Mouse (Mus musculus): ENCODE measurements around the gene Gm10271. TPM values are rescaled to one million over a fixed set of nuclear protein-coding genes. Genes with fewer than 3 reads are reported as not detected.

The Gm10271 gene
- polyA plus RNA-seq, 1 experiment from 2014 or later, result not detected

GRCm38 (mm10) chr10:117004695-117005094 lies 32.3 kb upstream of the Gm10271 start:
- ATAC-seq (ENCODE audit: insufficient number of reproducible peaks, insufficient read depth, low FRiP score, low read depth), result no peak
- 87% methylated on average over 5 of the region's 5 CpGs for WGBS
- Histone ChIP-seq H3K36me3 (ENCODE audit: control insufficient read depth, insufficient read depth, low read length) (no peaks in the 10 kb centered on the region), H3K9me3 (ENCODE audit: control insufficient read depth, low read depth, low read length) (no peaks in the 10 kb centered on the region), H3K27me3 (ENCODE audit: control insufficient read depth, insufficient read depth, low read length) (no peaks in the 10 kb centered on the region), H3K9ac (replicated peaks; ENCODE audit: low read depth, low read length) (no peak overlapping the region), H3K27ac (ENCODE audit: low read length) (no peak overlapping the region), H3K4me2 (replicated peaks; ENCODE audit: low read depth, low read length) (no peak overlapping the region), H3K4me1 (ENCODE audit: control insufficient read depth, insufficient read depth, low read length) (no peaks in the 10 kb centered on the region), H3K4me3 (ENCODE audit: low read depth, low read length) (no peak overlapping the region)

GRCm38 (mm10) chr10:117000975-117001374 lies 28.6 kb upstream of the Gm10271 start:
- H3K9me3 ChIP-seq (ENCODE audit: control insufficient read depth, low read depth, low read length), result no peaks in the 10 kb centered on the region
- H3K36me3 ChIP-seq (ENCODE audit: control insufficient read depth, insufficient read depth, low read length), result no peaks in the 10 kb centered on the region
- H3K9ac ChIP-seq (replicated peaks; ENCODE audit: low read depth, low read length), result no peak overlapping the region
- ATAC-seq (ENCODE audit: insufficient number of reproducible peaks, insufficient read depth, low FRiP score, low read depth), result no peak
- H3K4me3 ChIP-seq (ENCODE audit: low read depth, low read length), result no peak overlapping the region
- 64% methylated on average over 12 of the region's 12 CpGs for WGBS
- H3K4me2 ChIP-seq (replicated peaks; ENCODE audit: low read depth, low read length), result no peak overlapping the region
- H3K27ac ChIP-seq (ENCODE audit: low read length), result no peak overlapping the region
- no peaks in the 10 kb centered on the region for H3K4me1 ChIP-seq (ENCODE audit: control insufficient read depth, insufficient read depth, low read length)
- no peaks in the 10 kb centered on the region for H3K27me3 ChIP-seq (ENCODE audit: control insufficient read depth, insufficient read depth, low read length)

- Histone ChIP-seq H3K4me3 (ENCODE audit: low read depth, low read length) (no peak overlapping the region), H3K4me2 (replicated peaks; ENCODE audit: low read depth, low read length) (no peak overlapping the region), H3K27me3 (ENCODE audit: control insufficient read depth, insufficient read depth, low read length) (no peaks in the 10 kb centered on the region), H3K4me1 (ENCODE audit: control insufficient read depth, insufficient read depth, low read length) (no peaks in the 10 kb centered on the region), H3K9ac (replicated peaks; ENCODE audit: low read depth, low read length) (no peak overlapping the region), H3K36me3 (ENCODE audit: control insufficient read depth, insufficient read depth, low read length) (no peaks in the 10 kb centered on the region), H3K27ac (ENCODE audit: low read length) (no peak overlapping the region), H3K9me3 (ENCODE audit: control insufficient read depth, low read depth, low read length) (no peaks in the 10 kb centered on the region)
- no peak for ATAC-seq (ENCODE audit: insufficient number of reproducible peaks, insufficient read depth, low FRiP score, low read depth)
- WGBS, result 74% methylated on average over 17 of the region's 17 CpGs
These were observed 26.5 kb upstream of the Gm10271 start for GRCm38 (mm10) chr10:116998716-116999455.

- no peaks in the 10 kb centered on the region for H3K36me3 ChIP-seq (ENCODE audit: control insufficient read depth, insufficient read depth, low read length)
- no peaks in the 10 kb centered on the region for H3K9me3 ChIP-seq (ENCODE audit: control insufficient read depth, low read depth, low read length)
- no peak overlapping the region for H3K4me3 ChIP-seq (ENCODE audit: low read depth, low read length)
- H3K4me1 ChIP-seq (ENCODE audit: control insufficient read depth, insufficient read depth, low read length), result no peaks in the 10 kb centered on the region
- no peak overlapping the region for H3K4me2 ChIP-seq (replicated peaks; ENCODE audit: low read depth, low read length)
- ATAC-seq (ENCODE audit: insufficient number of reproducible peaks, insufficient read depth, low FRiP score, low read depth), result peak; percentile 74
- WGBS, result 64% methylated on average over 6 of the region's 6 CpGs
- no peak overlapping the region for H3K9ac ChIP-seq (replicated peaks; ENCODE audit: low read depth, low read length)
- H3K27me3 ChIP-seq (ENCODE audit: control insufficient read depth, insufficient read depth, low read length), result no peaks in the 10 kb centered on the region
- H3K27ac ChIP-seq (ENCODE audit: low read length), result no peak overlapping the region
These were observed 23.8 kb upstream of the Gm10271 start for GRCm38 (mm10) chr10:116996236-116996600.

GRCm38 (mm10) chr10:116995584-116996235 lies 23.3 kb upstream of the Gm10271 start:
- no peak overlapping the region for H3K27ac ChIP-seq (ENCODE audit: low read length)
- ATAC-seq (ENCODE audit: insufficient number of reproducible peaks, insufficient read depth, low FRiP score, low read depth), result peak; percentile 18; the same call in 1 of the 2 replicates
- no peaks in the 10 kb centered on the region for H3K27me3 ChIP-seq (ENCODE audit: control insufficient read depth, insufficient read depth, low read length)
- no peak overlapping the region for H3K4me2 ChIP-seq (replicated peaks; ENCODE audit: low read depth, low read length)
- no peaks in the 10 kb centered on the region for H3K36me3 ChIP-seq (ENCODE audit: control insufficient read depth, insufficient read depth, low read length)
- WGBS, result 52% methylated on average over 6 of the region's 6 CpGs
- H3K4me3 ChIP-seq (ENCODE audit: low read depth, low read length), result no peak overlapping the region
- no peak overlapping the region for H3K9ac ChIP-seq (replicated peaks; ENCODE audit: low read depth, low read length)
- H3K4me1 ChIP-seq (ENCODE audit: control insufficient read depth, insufficient read depth, low read length), result no peaks in the 10 kb centered on the region
- no peaks in the 10 kb centered on the region for H3K9me3 ChIP-seq (ENCODE audit: control insufficient read depth, low read depth, low read length)

GRCm38 (mm10) chr10:116995162-116995561 lies 22.8 kb upstream of the Gm10271 start:
- no peak overlapping the region for H3K4me3 ChIP-seq (ENCODE audit: low read depth, low read length)
- 78% methylated on average over 5 of the region's 5 CpGs for WGBS
- no peak overlapping the region for H3K4me2 ChIP-seq (replicated peaks; ENCODE audit: low read depth, low read length)
- H3K36me3 ChIP-seq (ENCODE audit: control insufficient read depth, insufficient read depth, low read length), result no peaks in the 10 kb centered on the region
- H3K27ac ChIP-seq (ENCODE audit: low read length), result no peak overlapping the region
- no peaks in the 10 kb centered on the region for H3K4me1 ChIP-seq (ENCODE audit: control insufficient read depth, insufficient read depth, low read length)
- no peaks in the 10 kb centered on the region for H3K27me3 ChIP-seq (ENCODE audit: control insufficient read depth, insufficient read depth, low read length)
- no peak for ATAC-seq (ENCODE audit: insufficient number of reproducible peaks, insufficient read depth, low FRiP score, low read depth)
- H3K9me3 ChIP-seq (ENCODE audit: control insufficient read depth, low read depth, low read length), result no peaks in the 10 kb centered on the region
- H3K9ac ChIP-seq (replicated peaks; ENCODE audit: low read depth, low read length), result no peak overlapping the region

GRCm38 (mm10) chr10:116993971-116994370 lies 21.6 kb upstream of the Gm10271 start:
- 61% methylated on average over 8 of the region's 8 CpGs for WGBS
- no peaks in the 10 kb centered on the region for H3K4me1 ChIP-seq (ENCODE audit: control insufficient read depth, insufficient read depth, low read length)
- no peak overlapping the region for H3K27ac ChIP-seq (ENCODE audit: low read length)
- no peaks in the 10 kb centered on the region for H3K36me3 ChIP-seq (ENCODE audit: control insufficient read depth, insufficient read depth, low read length)
- no peak overlapping the region for H3K4me2 ChIP-seq (replicated peaks; ENCODE audit: low read depth, low read length)
- ATAC-seq (ENCODE audit: insufficient number of reproducible peaks, insufficient read depth, low FRiP score, low read depth), result no peak
- H3K4me3 ChIP-seq (ENCODE audit: low read depth, low read length), result no peak overlapping the region
- H3K27me3 ChIP-seq (ENCODE audit: control insufficient read depth, insufficient read depth, low read length), result no peaks in the 10 kb centered on the region
- no peak overlapping the region for H3K9ac ChIP-seq (replicated peaks; ENCODE audit: low read depth, low read length)
- H3K9me3 ChIP-seq (ENCODE audit: control insufficient read depth, low read depth, low read length), result no peaks in the 10 kb centered on the region

- Histone ChIP-seq H3K9ac (replicated peaks; ENCODE audit: low read depth, low read length) (no peak within 1 kb of the TSS), H3K4me3 (ENCODE audit: low read depth, low read length) (no peak within 1 kb of the TSS), H3K4me2 (replicated peaks; ENCODE audit: low read depth, low read length) (no peak within 1 kb of the TSS), H3K27ac (ENCODE audit: low read length) (no peak within 1 kb of the TSS), H3K4me1 (ENCODE audit: control insufficient read depth, insufficient read depth, low read length) (0 out of 2 replicates have a peak, but pooled peaks cover 10% of the 10 kb centered on the region), H3K27me3 (ENCODE audit: control insufficient read depth, insufficient read depth, low read length) (no peaks in the 10 kb centered on the region), H3K9me3 (ENCODE audit: control insufficient read depth, low read depth, low read length) (no peaks in the 10 kb centered on the region), H3K36me3 (ENCODE audit: control insufficient read depth, insufficient read depth, low read length) (no peaks in the 10 kb centered on the region)
- ATAC-seq (ENCODE audit: insufficient number of reproducible peaks, insufficient read depth, low FRiP score, low read depth), result no peak
- WGBS, result 33% methylated on average over 21 of the region's 21 CpGs
These were observed 14.1 kb upstream of the Gm10271 start, which contains the start of gene Best3 for GRCm38 (mm10) chr10:116986264-116987082. Gene Best3, plus strand, starts transcription at chr10:116986314.
